Mouse (Mus musculus) testis, adult 2 months (tissue): ENCODE measurements at regions not wholly inside any gene's neighbourhood (a gene's known extent, or its start where the extent isn't known, plus 50 kb on each side); places are given as distances from the start of the nearest gene placed in this dataset.

Experiments used
- CTCF ChIP-seq: fragments of 200-500 bp; IDR thresholded peaks from 2 replicates; pipeline ENCODE4 v1.5.1; 2012; ENCODE audit warnings: low read depth, mild to moderate bottlenecking, inconsistent platforms, low read length, moderate library complexity; ENCODE audit not compliant: control insufficient read depth, insufficient read depth, insufficient replicate concordance
- POLR2A ChIP-seq: fragments of 200-500 bp; IDR thresholded peaks from 2 replicates; pipeline ENCODE4 v1.6.1; 2012; ENCODE audit warnings: low read depth, mild to moderate bottlenecking, inconsistent platforms, low read length, moderate library complexity; ENCODE audit not compliant: control insufficient read depth

DNA sequence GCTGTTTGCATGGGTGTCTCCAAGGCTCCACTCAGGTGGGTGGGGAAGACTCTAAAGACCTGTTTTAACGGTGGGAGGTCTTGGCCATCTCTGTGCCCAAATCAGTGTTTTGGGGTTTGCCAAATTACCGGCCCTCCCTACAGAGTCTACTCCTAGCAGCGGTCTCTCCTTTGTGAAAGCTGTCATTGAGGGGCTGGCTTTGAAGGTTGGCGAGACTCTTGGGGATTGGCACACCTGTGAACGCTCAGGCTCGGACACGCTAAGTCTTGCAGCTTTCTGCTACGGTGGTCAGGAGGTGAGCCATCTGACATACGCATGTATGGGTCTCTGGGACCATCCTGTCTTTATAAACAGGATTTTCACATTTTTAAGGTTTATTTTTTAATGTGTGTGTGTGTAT is 76.1 kb upstream of the Irf2bp2 start:
- TF ChIP-seq CTCF (no peak), POLR2A (no peak)
